ENCODE assay signal across 12 mouse cellular contexts in the genomic region with DNA sequence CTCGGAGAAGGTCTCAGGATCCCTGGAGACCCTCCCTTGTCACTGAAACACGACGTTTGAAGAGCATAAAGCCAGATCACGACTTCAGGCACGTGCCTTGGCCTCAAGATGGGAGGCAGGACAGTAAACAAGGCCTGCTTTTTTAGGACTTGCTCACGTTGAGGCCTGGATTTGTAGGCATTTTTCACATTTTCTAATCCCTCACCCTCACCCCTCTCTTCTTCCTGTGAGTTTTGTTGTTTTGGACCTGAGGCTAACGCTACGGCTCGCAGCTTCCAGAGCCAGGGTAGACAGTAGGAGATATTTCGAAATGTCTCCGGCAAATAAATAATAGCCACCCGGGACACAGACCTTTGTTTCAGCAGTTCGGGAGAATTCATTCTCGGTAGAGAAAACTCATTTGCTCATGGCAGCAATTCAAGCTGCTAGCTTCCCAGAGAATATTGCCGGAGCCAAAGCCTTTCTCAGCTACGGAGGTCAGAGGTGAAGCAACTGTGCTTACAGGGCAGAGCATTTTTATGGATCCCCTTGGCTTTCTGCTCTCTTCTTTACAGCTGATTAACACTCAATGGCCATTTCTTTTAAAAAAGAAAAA. TPM values are rescaled to one million over a fixed set of nuclear protein-coding genes. Genes with fewer than 3 reads are reported as not detected.
A peak's percentile ranks its signal among the peaks of the same experiment; 100 is the strongest.
DNase-seq lines count a peak whose midpoint lies in the region; ATAC-seq and TF ChIP-seq lines count a peak whose summit lies in the region.
"Had no signal": no experiment of that assay in that cellular context is flagged by ENCODE, and none has a peak within 500 bp of the region (broad histone marks: within the 10 kb centered on the region; RNA-seq: fewer than 3 reads in every experiment).

No protein-coding gene starts in this region.

- peaks cover 9% of the 10 kb centered on the region for H3K4me1 ChIP-seq in liver, adult 2 months (ENCODE audit: control insufficient read depth, insufficient read depth, low read length)
- H3K4me1 ChIP-seq in liver, embryonic 11.5 days (replicated peaks; ENCODE audit: control insufficient read depth, insufficient read depth, low read length): no peaks in the 10 kb centered on the region
- H3K4me1 ChIP-seq: heart, embryonic 13.5 days; lung, embryonic 15.5 days had no signal

- TF ChIP-seq CTCF in liver, adult 2 months (IDR thresholded peaks at IDR 0.05; ENCODE audit: low read depth, low read length): no peak

- H3K4me3 ChIP-seq in liver, adult 2 months (ENCODE audit: insufficient read depth, low read depth, low read length): no peak overlapping the region
- no peak overlapping the region for H3K4me3 ChIP-seq in liver, embryonic 11.5 days (ENCODE audit: low read depth, low read length)
- H3K4me3 ChIP-seq: heart, embryonic 13.5 days; lung, embryonic 15.5 days had no signal

- no peak for TF ChIP-seq POLR2A in liver, adult 2 months (IDR thresholded peaks at IDR 0.05; ENCODE audit: extremely low read depth, insufficient read depth, low read length)

- no peaks in the 10 kb centered on the region for H3K27me3 ChIP-seq in liver, adult 2 months (ENCODE audit: control insufficient read depth, insufficient read depth, low read length)
- no peaks in the 10 kb centered on the region for H3K27me3 ChIP-seq in liver, embryonic 11.5 days (replicated peaks; ENCODE audit: control insufficient read depth, insufficient read depth, low read length)
- H3K27me3 ChIP-seq: heart, embryonic 13.5 days; lung, embryonic 15.5 days had no signal

- peak; percentile 23 for DNase-seq in gastrocnemius, adult 18-20 months (ENCODE audit: low spot score)
- DNase-seq in gastrocnemius, adult 8-10 months (ENCODE audit: low spot score in 2 of 2): no peak
- peak; percentile 97 for DNase-seq in liver, adult 2 months (ENCODE audit: extremely low read depth, low read depth, low spot score)
- DNase-seq in liver, embryonic 11.5 days (ENCODE audit: low spot score): no peak
- DNase-seq in embryo, embryonic 10 days (ENCODE audit: low spot score): peak; percentile 32
- peak; percentile 33 for DNase-seq in mesoderm, embryonic 11.5 days (ENCODE audit: low read depth, low spot score)
- no peak for DNase-seq in frontal cortex, postnatal 10 days (ENCODE audit: low spot score in 2 of 2)
- DNase-seq: adrenal gland, postnatal 25 days had no signal

- no peak for ATAC-seq in liver, embryonic 11.5 days (replicated peaks; ENCODE audit: low FRiP score)
- no peak for ATAC-seq in granulocyte monocyte progenitor cell, adult 5-6 weeks (replicated peaks; ENCODE audit: poor library complexity, severe bottlenecking)
- ATAC-seq: intestine, embryonic 16.5 days had no signal

- no peaks in the 10 kb centered on the region for H3K36me3 ChIP-seq in liver, adult 2 months (ENCODE audit: control insufficient read depth, insufficient read depth, low read length)
- no peaks in the 10 kb centered on the region for H3K36me3 ChIP-seq in liver, embryonic 11.5 days (ENCODE audit: control insufficient read depth, insufficient read depth, low read length)
- H3K36me3 ChIP-seq: heart, embryonic 13.5 days; lung, embryonic 15.5 days had no signal

- H3K9ac ChIP-seq in liver, adult 2 months (ENCODE audit: low read depth, low read length): peak overlapping the region; percentile 4; the same call in 1 of the 2 replicates
- no peak overlapping the region for H3K9ac ChIP-seq in liver, embryonic 11.5 days (ENCODE audit: low read depth, low read length)
- H3K9ac ChIP-seq: heart, embryonic 13.5 days; lung, embryonic 15.5 days had no signal

- H3K4me2 ChIP-seq in liver, embryonic 11.5 days: no peak overlapping the region
- H3K4me2 ChIP-seq: heart, embryonic 13.5 days; lung, embryonic 15.5 days had no signal

- no peaks in the 10 kb centered on the region for H3K79me2 ChIP-seq in liver, adult 2 months (ENCODE audit: control insufficient read depth, insufficient read depth, low read length)

- no peaks in the 10 kb centered on the region for H3K9me3 ChIP-seq in liver, embryonic 11.5 days (ENCODE audit: control insufficient read depth, low read length)
- H3K9me3 ChIP-seq: heart, embryonic 13.5 days; lung, embryonic 15.5 days had no signal

- H3K27ac ChIP-seq in liver, adult 2 months (replicated peaks; ENCODE audit: insufficient read depth, low read depth, low read length): peak overlapping the region; percentile 70
- no peak overlapping the region for H3K27ac ChIP-seq in liver, embryonic 11.5 days (ENCODE audit: low read depth, low read length)
- H3K27ac ChIP-seq: heart, embryonic 13.5 days; lung, embryonic 15.5 days had no signal

- WGBS in liver, adult 2 months: 18% methylated on average over 16 of the region's 16 CpGs
- 75% methylated on average over 16 of the region's 16 CpGs for WGBS in liver, embryonic 11.5 days

RNA-seq across cellular contexts. Expression of gene Gorasp2, which starts 18.3 kb away (rescaled TPM):
- total RNA-seq in gastrocnemius, adult 18-20 months (2021): 10 to 100 TPM; 78.6 to 81.0 TPM
- 10 to 100 TPM; 79.1 to 86.6 (median 82.1) TPM for total RNA-seq in gastrocnemius, adult 8-10 months (2022)
- total RNA-seq in liver, adult 2 months (2014; rRNA removed): 28.6 and 35.1 TPM in 2 replicates
- polyA plus RNA-seq in liver, adult 2 months (2012; rRNA removed): 89.5 and 94.4 TPM in 2 replicates
- 135 TPM in 2 replicates for polyA plus RNA-seq in liver, embryonic 11.5 days (2014; fragmentation: Nextera tagmentation; extraction: Ambion mirVana)
- total RNA-seq in granulocyte monocyte progenitor cell, adult 5-6 weeks (2014; fragmentation: Nextera tagmentation): 200 and 229 TPM in 2 replicates
- 80.5 and 85.8 TPM in 2 replicates for total RNA-seq in granulocyte monocyte progenitor cell, adult 5-6 weeks (2017)

RNA-seq across cellular contexts. Expression of gene Gm26558, which starts 18.8 kb away (rescaled TPM):
- total RNA-seq in gastrocnemius, adult 18-20 months (2021): not detected
- total RNA-seq in gastrocnemius, adult 8-10 months (2022): not detected
- total RNA-seq in liver, adult 2 months (2014; rRNA removed): 0.55 TPM in 1 of 2 replicates, not detected in the other
- 0.45 and 0.58 TPM in 2 replicates for polyA plus RNA-seq in liver, adult 2 months (2012; rRNA removed)
- 2.6 and 3.5 TPM in 2 replicates for polyA plus RNA-seq in liver, embryonic 11.5 days (2014; fragmentation: Nextera tagmentation; extraction: Ambion mirVana)
- not detected in 2 replicates for total RNA-seq in granulocyte monocyte progenitor cell, adult 5-6 weeks (2014; fragmentation: Nextera tagmentation)
- 0.46 TPM in 1 of 2 replicates, not detected in the other for total RNA-seq in granulocyte monocyte progenitor cell, adult 5-6 weeks (2017)

Comparison
In these comparisons a context has a peak if more than half of its experiments do, and no peak if none do; other contexts are left out.
1. DNase-seq: peak in gastrocnemius, adult 18-20 months (single experiment), liver, adult 2 months (single experiment), embryo, embryonic 10 days (single experiment) and mesoderm, embryonic 11.5 days (single experiment); none in gastrocnemius, adult 8-10 months (0 of 2), liver, embryonic 11.5 days (single experiment) and frontal cortex, postnatal 10 days (0 of 2).